Mouse (Mus musculus) kidney, embryonic 14.5 days (tissue): ENCODE results near the gene Gm49396. TPM values are rescaled to one million over a fixed set of nuclear protein-coding genes. Genes with fewer than 3 reads are reported as not detected.

Experiments used
- ATAC-seq: fragments of 200-750 bp; cut with Nextera tagmentation; 2 replicates; pipeline ENCODE4 v1.8.0; 2017; ENCODE audit warnings: moderate number of reproducible peaks, mild to moderate bottlenecking, moderate TSS enrichment, moderate library complexity; ENCODE audit not compliant: low FRiP score, low TSS enrichment
- H3K27ac ChIP-seq: fragments of 300-500 bp; sonication (generic); 2 replicates; pipeline ENCODE4 v1.5.1; 2014; ENCODE audit warnings: low read depth, mild to moderate bottlenecking, low read length, moderate library complexity, mixed read lengths
- H3K27me3 ChIP-seq: fragments of 300-500 bp; sonication (generic); 2 replicates; pipeline ENCODE4 v1.6.1; 2014; ENCODE audit warnings: mild to moderate bottlenecking, low read length; ENCODE audit not compliant: control insufficient read depth, insufficient read depth
- H3K36me3 ChIP-seq: fragments of 300-500 bp; sonication (generic); 2 replicates; pipeline ENCODE4 v1.6.1; 2014; ENCODE audit warnings: low read length, mixed read lengths; ENCODE audit not compliant: control insufficient read depth, insufficient read depth
- H3K4me1 ChIP-seq: fragments of 300-500 bp; sonication (generic); 2 replicates; pipeline ENCODE4 v1.6.1; 2014; ENCODE audit warnings: low read length, mixed read lengths; ENCODE audit not compliant: control insufficient read depth, insufficient read depth
- H3K4me2 ChIP-seq: fragments of 300-500 bp; sonication (generic); replicated peaks from 2 replicates; pipeline ENCODE4 v1.6.1; 2014; ENCODE audit warnings: low read depth, mild to moderate bottlenecking, low read length
- H3K4me3 ChIP-seq: fragments of 300-500 bp; sonication (generic); 2 replicates; pipeline ENCODE4 v1.5.1; 2014; ENCODE audit warnings: mild to moderate bottlenecking, low read length
- H3K9ac ChIP-seq: fragments of 300-500 bp; sonication (generic); 2 replicates; pipeline ENCODE4 v1.6.1; 2014; ENCODE audit warnings: low read depth, mild to moderate bottlenecking, low read length, moderate library complexity
- H3K9me3 ChIP-seq: fragments of 300-500 bp; sonication (generic); 2 replicates; pipeline ENCODE4 v1.6.1; 2016; ENCODE audit warnings: low read length; ENCODE audit not compliant: control insufficient read depth
- WGBS: fragments of 180-500 bp; shearing (Covaris S2); extraction: QIAGEN DNeasy Blood & Tissue Kit; methylation state at CpG from one replicate; pipeline ENCODE4 v1.1.7; 2014; 5-methylcytosine and 5-hydroxymethylcytosine counted together
- microRNA-seq: library from miRNA; unstranded; fragments of <30 nt; microRNA quantifications from one replicate; pipeline ENCODE4, GENCODE M21; 2016
- polyA plus RNA-seq: library from polyadenylated mRNA; unstranded; fragments of >200 nt; fragmentation: Nextera tagmentation; extraction: Ambion mirVana; gene quantifications from 2 replicates; pipeline ENCODE4 v1.2.1, GENCODE M21; 2014

Gm49396 gene
- polyA plus RNA-seq, 1 experiment from 2014 or later, result 11.3 TPM

- Histone ChIP-seq H3K27me3 (no peaks in the 10 kb centered on the region), H3K27ac (no peak overlapping the region), H3K4me3 (no peak overlapping the region), H3K4me1 (peaks cover 10% of the 10 kb centered on the region), H3K9ac (no peak overlapping the region), H3K36me3 (no peaks in the 10 kb centered on the region), H3K9me3 (no peaks in the 10 kb centered on the region), H3K4me2 (no peak overlapping the region)
- ATAC-seq, result no peak
- 47% methylated on average over 16 of the region's 16 CpGs for WGBS
Measured at GRCm38 (mm10) chr7:30608476-30608875, 45.3 kb downstream of the Gm49396 start.

DNA sequence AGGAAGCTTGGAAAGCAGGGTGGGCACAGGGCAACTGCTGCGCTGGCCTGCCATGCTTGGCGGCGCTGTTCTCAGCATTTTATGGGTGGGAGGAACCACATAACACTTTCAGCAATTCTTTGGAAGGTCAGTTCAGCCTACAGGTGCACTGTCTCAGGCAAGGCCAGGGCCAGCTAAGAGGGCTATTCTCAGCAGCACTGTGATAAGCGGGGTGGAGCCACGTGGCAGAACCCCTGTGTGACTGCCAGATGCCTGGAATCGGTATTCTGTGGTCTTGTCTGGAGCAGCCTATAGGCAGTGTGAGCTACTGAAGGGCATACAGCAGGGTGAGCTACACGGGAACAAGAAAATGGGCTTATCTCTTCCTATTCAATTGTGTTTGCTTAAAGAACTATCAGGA is 46.9 kb downstream of the Gm49396 start:
- Histone ChIP-seq H3K9ac (no peak overlapping the region), H3K27me3 (no peaks in the 10 kb centered on the region), H3K4me3 (no peak overlapping the region), H3K36me3 (no peaks in the 10 kb centered on the region), H3K4me2 (no peak overlapping the region), H3K4me1 (peaks cover 6% of the 10 kb centered on the region), H3K27ac (no peak overlapping the region), H3K9me3 (no peaks in the 10 kb centered on the region)
- ATAC-seq, result no peak
- WGBS, result 56% methylated on average over 7 of the region's 7 CpGs

DNA sequence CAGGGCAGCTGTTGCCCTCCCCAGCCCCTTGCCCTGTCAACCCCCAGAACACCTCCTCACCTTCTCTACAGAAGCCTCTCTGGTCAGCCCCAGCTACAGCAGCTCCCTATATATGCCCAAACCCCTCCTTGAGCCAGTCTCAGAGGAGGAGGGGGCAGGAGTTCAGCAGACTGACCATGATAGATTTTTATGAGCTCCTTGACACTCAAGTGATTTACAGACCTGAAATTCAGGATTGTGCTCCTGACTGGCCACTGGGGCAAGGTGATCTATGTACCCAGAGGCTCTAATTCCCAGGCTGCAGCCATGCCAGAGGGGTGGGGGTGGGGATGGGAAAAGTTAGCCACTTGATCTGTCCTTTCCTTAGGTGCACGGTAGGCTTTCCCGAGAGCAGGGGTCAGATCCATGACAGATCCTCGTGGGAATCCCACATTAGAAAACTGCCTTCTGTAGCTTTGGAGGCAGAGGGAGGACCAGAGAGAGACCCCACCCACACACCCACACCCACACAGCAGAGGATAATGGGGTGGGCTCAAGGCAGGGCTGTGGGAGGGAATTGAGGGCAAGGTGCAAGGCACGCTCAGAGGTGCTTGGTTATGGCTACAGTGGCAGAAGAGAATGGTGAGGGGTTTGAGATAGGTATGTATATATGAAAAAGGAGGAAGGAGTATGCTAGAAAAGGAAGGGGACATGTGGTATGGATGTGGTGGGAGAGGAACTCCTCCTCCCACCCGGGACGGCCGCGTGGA is 49.7 kb downstream of the Gm49396 start, which contains the start of gene Upk1a:
Upk1a (minus strand) TSS at position 194 of the 749 bp plus-strand sequence.
- H3K4me3 ChIP-seq, result no peak within 1 kb of the TSS
- H3K36me3 ChIP-seq, result peaks cover 17% of the 10 kb centered on the region
- H3K9me3 ChIP-seq, result no peaks in the 10 kb centered on the region
- H3K4me2 ChIP-seq, result no peak within 1 kb of the TSS
- no peak within 1 kb of the TSS for H3K27ac ChIP-seq
- whole genome bisulfite sequencing, result 32% methylated on average over 8 of the region's 8 CpGs
- no peak within 1 kb of the TSS for H3K9ac ChIP-seq
- no peaks in the 10 kb centered on the region for H3K27me3 ChIP-seq
- H3K4me1 ChIP-seq, result peaks cover 6% of the 10 kb centered on the region
- peak; percentile 54 for ATAC-seq

- Histone ChIP-seq H3K4me1 (peaks cover 6% of the 10 kb centered on the region), H3K9me3 (no peaks in the 10 kb centered on the region), H3K9ac (no peak overlapping the region), H3K4me2 (no peak overlapping the region), H3K4me3 (no peak overlapping the region), H3K27ac (no peak overlapping the region), H3K27me3 (no peaks in the 10 kb centered on the region), H3K36me3 (peaks cover 25% of the 10 kb centered on the region)
- peak; percentile 61 for ATAC-seq
- WGBS, result 25% methylated on average over 14 of the region's 14 CpGs
Measured at GRCm38 (mm10) chr7:30613529-30614112, 50.5 kb downstream of the Gm49396 start.

- H3K4me2 ChIP-seq, result no peak overlapping the region
- no peak for ATAC-seq
- no peak overlapping the region for H3K9ac ChIP-seq
- peaks cover 6% of the 10 kb centered on the region for H3K4me1 ChIP-seq
- 73% methylated on average over 2 of the region's 2 CpGs for WGBS
- H3K36me3 ChIP-seq, result peaks cover 33% of the 10 kb centered on the region
- no peak overlapping the region for H3K27ac ChIP-seq
- H3K27me3 ChIP-seq, result no peaks in the 10 kb centered on the region
- H3K9me3 ChIP-seq, result no peaks in the 10 kb centered on the region
- no peak overlapping the region for H3K4me3 ChIP-seq
Measured at GRCm38 (mm10) chr7:30614454-30614853, 51.3 kb downstream of the Gm49396 start.

GRCm38 (mm10) chr7:30615049-30615760 is 52.1 kb downstream of the Gm49396 start:
- Histone ChIP-seq H3K4me1 (peaks cover 6% of the 10 kb centered on the region), H3K9ac (no peak overlapping the region), H3K9me3 (no peaks in the 10 kb centered on the region), H3K27me3 (no peaks in the 10 kb centered on the region), H3K4me2 (no peak overlapping the region), H3K36me3 (peaks cover 35% of the 10 kb centered on the region), H3K4me3 (no peak overlapping the region), H3K27ac (no peak overlapping the region)
- 0 out of 2 replicates have a peak, but pooled peaks have one; percentile 10 for ATAC-seq
- 63% methylated on average over 5 of the region's 5 CpGs for WGBS

Small RNA genes lying within 50 kb of the gene (microRNA-seq; reads per million reads assigned to microRNA genes)
- gene Gm38670 (1.7 reads per million), gene Mir3569 (0.84 reads per million)

Other genes with a start within 250 kb of the Gm49396 start
- gene Syne4, start 248.5 kb upstream of the Gm49396 start, polyA plus RNA-seq, result 43.5 and 72.9 TPM in 2 replicates
- not detected in 2 replicates for gene E130208F15Rik, start 241.6 kb upstream of the Gm49396 start, polyA plus RNA-seq
- gene Sdhaf1, start 239.4 kb upstream of the Gm49396 start, polyA plus RNA-seq, result 20.6 and 21.5 TPM in 2 replicates
- gene Lrfn3, start 200.6 kb upstream of the Gm49396 start, polyA plus RNA-seq, result 5.8 and 7.2 TPM in 2 replicates
- 23.8 and 26.7 TPM in 2 replicates for gene Tyrobp, start 149.6 kb upstream of the Gm49396 start, polyA plus RNA-seq
- gene Hcst, start 143.5 kb upstream of the Gm49396 start, polyA plus RNA-seq, result 0.57 and 1.0 TPM in 2 replicates
- gene Nfkbid, start 141.6 kb upstream of the Gm49396 start, polyA plus RNA-seq, result 1.1 and 1.9 TPM in 2 replicates
- gene Aplp1, start 117.8 kb upstream of the Gm49396 start, polyA plus RNA-seq, result 16.7 and 19.0 TPM in 2 replicates
- 0.20 and 0.54 TPM in 2 replicates for gene Kirrel2, start 105.7 kb upstream of the Gm49396 start, polyA plus RNA-seq
- gene Nphs1, start 105.0 kb upstream of the Gm49396 start, polyA plus RNA-seq, result 2.7 and 3.0 TPM in 2 replicates
- gene Prodh2, start 69.7 kb upstream of the Gm49396 start, polyA plus RNA-seq, result 0.94 and 2.3 TPM in 2 replicates
- gene Arhgap33, start 28.3 kb upstream of the Gm49396 start, polyA plus RNA-seq, result 13.4 and 17.3 TPM in 2 replicates
- gene Hspb6, start 11.2 kb upstream of the Gm49396 start, polyA plus RNA-seq, result 8.9 and 9.2 TPM in 2 replicates
- 15.2 and 25.0 TPM in 2 replicates for gene Proser3, start 11.0 kb upstream of the Gm49396 start, polyA plus RNA-seq
- gene Lin37, start 3.5 kb upstream of the Gm49396 start, polyA plus RNA-seq, result 38.5 and 48.0 TPM in 2 replicates
- gene U2af1l4, start within 50 bp of the Gm49396 start, polyA plus RNA-seq, result 109 and 119 TPM in 2 replicates
- gene Psenen, start 283 bp downstream of the Gm49396 start, polyA plus RNA-seq, result 121 and 182 TPM in 2 replicates
- gene Igflr1, start 2.1 kb downstream of the Gm49396 start, polyA plus RNA-seq, result 2.9 and 3.7 TPM in 2 replicates
- 12.3 and 13.6 TPM in 2 replicates for gene Kmt2b, start 25.4 kb downstream of the Gm49396 start, polyA plus RNA-seq
- 0.21 and 0.22 TPM in 2 replicates for gene Zbtb32, start 35.6 kb downstream of the Gm49396 start, polyA plus RNA-seq
- gene Upk1a, start 49.5 kb downstream of the Gm49396 start, polyA plus RNA-seq, result 2.2 and 2.3 TPM in 2 replicates
- gene Cox6b1, start 62.8 kb downstream of the Gm49396 start, polyA plus RNA-seq, result 961 and 1,287 TPM in 2 replicates
- not detected in 2 replicates for gene Etv2, start 72.5 kb downstream of the Gm49396 start, polyA plus RNA-seq
- gene Rbm42, start 87.0 kb downstream of the Gm49396 start, polyA plus RNA-seq, result 93.4 and 111 TPM in 2 replicates
- 45.8 and 58.6 TPM in 2 replicates for gene Haus5, start 101.7 kb downstream of the Gm49396 start, polyA plus RNA-seq
- not detected in 2 replicates for gene Pmis2, start 108.3 kb downstream of the Gm49396 start, polyA plus RNA-seq
- not detected in 2 replicates for gene 2200002J24Rik, start 135.6 kb downstream of the Gm49396 start, polyA plus RNA-seq
- gene Atp4a, start 148.9 kb downstream of the Gm49396 start, polyA plus RNA-seq, result 1.2 and 1.3 TPM in 2 replicates
- 202 and 206 TPM in 2 replicates for gene Tmem147, start 166.2 kb downstream of the Gm49396 start, polyA plus RNA-seq
- gene Gapdhs, start 180.3 kb downstream of the Gm49396 start, polyA plus RNA-seq, result 0.61 and 1.6 TPM in 2 replicates
- gene Sbsn, start 188.1 kb downstream of the Gm49396 start, polyA plus RNA-seq, result 1.1 and 1.6 TPM in 2 replicates
- gene Dmkn, start 200.4 kb downstream of the Gm49396 start, polyA plus RNA-seq, result 0.74 and 0.95 TPM in 2 replicates
- not detected in 2 replicates for gene Krtdap, start 224.6 kb downstream of the Gm49396 start, polyA plus RNA-seq